Mouse (Mus musculus) midbrain, embryonic 11.5 days (tissue): Measurements from ENCODE around the gene Slc6a18. TPM values are rescaled to one million over a fixed set of nuclear protein-coding genes. Genes with fewer than 3 reads are reported as not detected.

ENCODE experiments used
- ATAC-seq: fragments of 200-750 bp; cut with Nextera tagmentation; 2 replicates; pipeline ENCODE4 v1.8.0; 2017; ENCODE audit warnings: moderate TSS enrichment, moderate library complexity; ENCODE audit not compliant: low FRiP score
- DNase-seq: peaks from one replicate; pipeline ENCODE4 v3.0.0; 2015; ENCODE audit warnings: low spot score; ENCODE audit errors: missing footprints
- H3K27ac ChIP-seq: fragments of 300-500 bp; sonication (generic); 2 replicates; pipeline ENCODE4 v1.5.1; 2014; ENCODE audit warnings: low read depth, low read length
- H3K27me3 ChIP-seq: fragments of 300-500 bp; sonication (generic); 2 replicates; pipeline ENCODE4 v1.6.1; 2014; ENCODE audit warnings: mild to moderate bottlenecking, low read length, moderate library complexity, mixed read lengths; ENCODE audit not compliant: control insufficient read depth, insufficient read depth
- H3K36me3 ChIP-seq: fragments of 300-500 bp; sonication (generic); 2 replicates; pipeline ENCODE4 v1.6.1; 2014; ENCODE audit warnings: mild to moderate bottlenecking, low read length, moderate library complexity, mixed read lengths; ENCODE audit not compliant: control insufficient read depth, insufficient read depth
- H3K4me1 ChIP-seq: fragments of 300-500 bp; sonication (generic); 2 replicates; pipeline ENCODE4 v1.6.1; 2014; ENCODE audit warnings: low read length; ENCODE audit not compliant: control insufficient read depth, insufficient read depth
- H3K4me2 ChIP-seq: fragments of 300-500 bp; sonication (generic); 2 replicates; pipeline ENCODE4 v1.6.1; 2014; ENCODE audit warnings: mild to moderate bottlenecking, moderate library complexity
- H3K4me3 ChIP-seq: fragments of 300-500 bp; sonication (generic); 2 replicates; pipeline ENCODE4 v1.5.1; 2014; ENCODE audit warnings: low read depth, low read length
- H3K9ac ChIP-seq: fragments of 300-500 bp; sonication (generic); 2 replicates; pipeline ENCODE4 v1.6.1; 2014; ENCODE audit warnings: low read length
- H3K9me3 ChIP-seq: fragments of 300-500 bp; sonication (generic); 2 replicates; pipeline ENCODE4 v1.6.1; 2016; ENCODE audit warnings: low read length; ENCODE audit not compliant: control insufficient read depth
- WGBS: fragments of 180-500 bp; shearing (Covaris S2); extraction: QIAGEN DNeasy Blood & Tissue Kit; methylation state at CpG from one replicate; pipeline ENCODE4 v1.1.7; 2014; 5-methylcytosine and 5-hydroxymethylcytosine counted together
- polyA plus RNA-seq: library from polyadenylated mRNA; unstranded; fragments of >200 nt; fragmentation: Nextera tagmentation; extraction: Ambion mirVana; gene quantifications from 2 replicates; pipeline ENCODE4 v1.2.1, GENCODE M21; 2014

The Slc6a18 gene
- not detected in 2 replicates for polyA plus RNA-seq

DNA sequence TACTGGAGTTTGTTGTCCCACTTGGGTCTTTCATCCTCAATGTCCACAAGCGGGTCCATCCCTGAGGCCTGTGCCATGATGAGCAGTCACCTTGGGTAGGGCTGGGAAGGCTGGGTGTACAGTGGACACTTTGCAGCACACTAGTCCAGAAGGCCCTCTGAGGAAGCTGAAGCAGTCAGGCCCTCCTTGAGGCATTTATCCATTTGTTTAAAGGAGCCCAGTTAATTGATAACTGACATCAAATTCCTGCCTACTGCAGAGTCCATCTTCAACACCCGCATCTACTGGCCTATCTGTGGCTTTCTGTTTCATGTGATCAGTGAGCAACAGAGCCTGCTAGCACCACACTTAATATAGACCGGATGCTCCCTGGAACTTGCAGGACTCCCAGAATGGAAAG lies at the start of gene Slc6a18:
Gene Slc6a18 (minus strand): TSS at position 171 of the 400 bp plus-strand sequence.
- Histone ChIP-seq H3K36me3 (no peaks in the 10 kb centered on the region), H3K27ac (no peak within 1 kb of the TSS), H3K4me2 (no peak within 1 kb of the TSS), H3K9ac (no peak within 1 kb of the TSS), H3K9me3 (no peaks in the 10 kb centered on the region), H3K4me1 (no peaks in the 10 kb centered on the region), H3K27me3 (no peaks in the 10 kb centered on the region), H3K4me3 (no peak within 1 kb of the TSS)
- DNase-seq (no peak), ATAC-seq (no peak)
- 85% methylated on average over 3 of the region's 3 CpGs for WGBS

DNA sequence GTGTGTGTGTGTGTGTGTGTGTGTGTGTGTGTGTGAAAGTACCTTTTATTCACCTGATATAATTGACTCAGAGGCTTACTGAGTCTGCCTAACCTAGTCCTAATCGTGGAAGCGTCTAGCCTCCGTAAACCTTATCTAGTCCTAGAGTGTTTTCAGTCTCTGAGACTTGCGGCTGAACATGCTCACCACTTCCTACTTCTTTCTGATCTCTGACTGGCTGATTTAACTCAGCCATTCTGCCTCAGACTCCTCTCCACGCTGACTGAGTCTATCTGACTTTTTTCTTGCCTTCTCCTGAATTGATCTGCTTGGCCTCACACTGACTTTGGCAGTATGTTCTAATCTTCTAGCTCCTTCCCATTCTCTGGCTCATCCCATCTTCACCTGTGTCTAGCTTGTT lies 47.5 kb upstream of the Slc6a18 start:
- no peak for ATAC-seq
- WGBS = 84% methylated on average over 5 of the region's 5 CpGs
- Histone ChIP-seq H3K4me3 (no peak overlapping the region), H3K27ac (no peak overlapping the region), H3K9ac (no peak overlapping the region), H3K9me3 (no peaks in the 10 kb centered on the region), H3K27me3 (no peaks in the 10 kb centered on the region), H3K4me1 (no peaks in the 10 kb centered on the region), H3K36me3 (no peaks in the 10 kb centered on the region), H3K4me2 (no peak overlapping the region)
- peak; percentile 31 for DNase-seq

GRCm38 (mm10) chr13:73723081-73723668 lies 45.4 kb upstream of the Slc6a18 start:
- Histone ChIP-seq H3K9me3 (no peaks in the 10 kb centered on the region), H3K4me1 (no peaks in the 10 kb centered on the region), H3K4me2 (no peak overlapping the region), H3K4me3 (no peak overlapping the region), H3K27ac (no peak overlapping the region), H3K27me3 (no peaks in the 10 kb centered on the region), H3K9ac (no peak overlapping the region), H3K36me3 (no peaks in the 10 kb centered on the region)
- peak; percentile 84 for DNase-seq
- ATAC-seq = no peak
- 46% methylated on average over 8 of the region's 8 CpGs for WGBS

DNA sequence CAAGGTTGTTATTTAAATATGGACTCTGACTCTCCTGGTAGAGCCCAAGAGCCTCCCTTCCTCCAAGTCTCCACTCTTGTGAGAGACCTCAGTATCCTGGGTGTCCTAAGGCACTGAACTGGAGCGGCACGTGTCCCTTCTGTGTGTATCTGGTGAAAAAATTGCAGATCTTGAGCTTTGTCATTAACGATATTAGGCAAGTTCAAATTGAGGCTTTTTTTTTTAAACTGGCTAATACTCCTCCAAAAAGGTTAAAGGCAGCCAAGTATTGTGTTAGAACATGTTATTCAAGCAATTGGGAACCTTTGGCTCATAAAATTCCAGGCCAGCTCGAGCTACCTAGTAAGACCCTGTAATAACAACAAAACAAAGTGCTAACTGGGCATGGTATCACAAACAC lies 42.4 kb upstream of the Slc6a18 start:
- DNase-seq = peak; percentile 2
- WGBS = 88% methylated on average over 4 of the region's 4 CpGs
- Histone ChIP-seq H3K9me3 (no peaks in the 10 kb centered on the region), H3K4me3 (no peak overlapping the region), H3K27me3 (no peaks in the 10 kb centered on the region), H3K4me2 (no peak overlapping the region), H3K4me1 (no peaks in the 10 kb centered on the region), H3K27ac (no peak overlapping the region), H3K36me3 (no peaks in the 10 kb centered on the region), H3K9ac (no peak overlapping the region)
- ATAC-seq = no peak

DNA sequence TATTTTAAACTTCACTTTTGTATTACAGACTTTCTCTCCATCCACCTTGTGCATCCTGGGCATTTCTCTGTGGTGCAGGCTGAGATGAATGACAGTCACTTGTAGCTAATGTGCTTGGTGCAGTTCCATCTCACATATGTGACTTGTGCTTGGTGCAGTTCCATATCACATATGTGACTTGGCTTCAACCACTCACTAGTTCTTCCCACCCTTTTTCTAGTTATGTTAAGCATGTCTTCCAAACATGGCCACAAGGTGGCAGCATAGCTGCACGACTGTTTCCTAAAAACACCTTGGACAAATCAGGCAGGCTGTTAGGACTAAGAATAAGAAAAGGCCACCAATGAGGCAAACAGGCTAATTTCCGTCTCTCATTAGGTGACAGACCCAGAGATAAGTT lies 40.4 kb upstream of the Slc6a18 start:
- Histone ChIP-seq H3K9ac (no peak overlapping the region), H3K36me3 (no peaks in the 10 kb centered on the region), H3K4me2 (no peak overlapping the region), H3K9me3 (no peaks in the 10 kb centered on the region), H3K27me3 (no peaks in the 10 kb centered on the region), H3K27ac (no peak overlapping the region), H3K4me1 (no peaks in the 10 kb centered on the region), H3K4me3 (no peak overlapping the region)
- ATAC-seq = peak; percentile 62
- WGBS = 4% methylated on average over 2 of the region's 2 CpGs
- peak; percentile 99 for DNase-seq

GRCm38 (mm10) chr13:73714020-73714419 lies 36.2 kb upstream of the Slc6a18 start:
- Histone ChIP-seq H3K27me3 (no peaks in the 10 kb centered on the region), H3K4me1 (no peaks in the 10 kb centered on the region), H3K4me2 (no peak overlapping the region), H3K4me3 (no peak overlapping the region), H3K36me3 (no peaks in the 10 kb centered on the region), H3K9me3 (no peaks in the 10 kb centered on the region), H3K9ac (no peak overlapping the region), H3K27ac (no peak overlapping the region)
- ATAC-seq (no peak), DNase-seq (peak; percentile 51)
- WGBS = 64% methylated on average over 2 of the region's 2 CpGs

- Histone ChIP-seq H3K4me1 (no peaks in the 10 kb centered on the region), H3K9me3 (no peaks in the 10 kb centered on the region), H3K36me3 (no peaks in the 10 kb centered on the region), H3K4me2 (no peak overlapping the region), H3K27ac (no peak overlapping the region), H3K4me3 (no peak overlapping the region), H3K9ac (no peak overlapping the region), H3K27me3 (no peaks in the 10 kb centered on the region)
- peak; percentile 64 for DNase-seq
- ATAC-seq = no peak
- WGBS = 73% methylated on average over 4 of the region's 4 CpGs
These were observed 35.4 kb upstream of the Slc6a18 start for GRCm38 (mm10) chr13:73713204-73713603.

- H3K36me3 ChIP-seq = no peaks in the 10 kb centered on the region
- H3K27ac ChIP-seq = no peak overlapping the region
- H3K4me3 ChIP-seq = no peak overlapping the region
- ATAC-seq = no peak
- 83% methylated on average over 3 of the region's 3 CpGs for WGBS
- H3K9ac ChIP-seq = no peak overlapping the region
- no peaks in the 10 kb centered on the region for H3K4me1 ChIP-seq
- DNase-seq = no peak
- H3K9me3 ChIP-seq = no peaks in the 10 kb centered on the region
- no peaks in the 10 kb centered on the region for H3K27me3 ChIP-seq
- no peak overlapping the region for H3K4me2 ChIP-seq
These were observed 34.4 kb upstream of the Slc6a18 start for GRCm38 (mm10) chr13:73712228-73712627.

DNA sequence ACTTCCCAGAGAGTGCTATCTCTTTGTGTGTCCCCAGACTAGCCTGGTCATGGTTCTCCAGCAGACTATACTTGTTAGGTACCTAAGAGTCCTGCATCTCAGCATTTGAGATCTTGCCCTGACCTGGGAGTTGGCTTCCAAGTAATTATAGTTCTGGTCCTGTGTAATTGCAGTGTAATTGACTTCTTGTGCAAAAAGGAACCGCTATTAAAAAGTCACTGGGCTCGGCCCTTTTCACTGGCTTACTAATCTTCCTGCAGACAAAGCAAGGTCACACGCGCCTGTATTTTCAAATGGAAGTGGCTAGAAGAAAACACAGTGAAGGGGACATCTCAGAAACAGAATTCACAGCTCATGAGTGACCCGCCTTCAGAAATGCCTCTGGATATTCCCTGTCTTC lies 34.0 kb upstream of the Slc6a18 start:
- H3K4me2 ChIP-seq = no peak overlapping the region
- no peak for ATAC-seq
- no peaks in the 10 kb centered on the region for H3K27me3 ChIP-seq
- whole genome bisulfite sequencing = 81% methylated on average over 5 of the region's 5 CpGs
- H3K9ac ChIP-seq = no peak overlapping the region
- no peaks in the 10 kb centered on the region for H3K9me3 ChIP-seq
- H3K4me3 ChIP-seq = no peak overlapping the region
- no peak overlapping the region for H3K27ac ChIP-seq
- H3K4me1 ChIP-seq = no peaks in the 10 kb centered on the region
- H3K36me3 ChIP-seq = no peaks in the 10 kb centered on the region
- DNase-seq = peak; percentile 14
